Comparison of ENCODE assay signal across 26 mouse cellular contexts in the genomic region with DNA sequence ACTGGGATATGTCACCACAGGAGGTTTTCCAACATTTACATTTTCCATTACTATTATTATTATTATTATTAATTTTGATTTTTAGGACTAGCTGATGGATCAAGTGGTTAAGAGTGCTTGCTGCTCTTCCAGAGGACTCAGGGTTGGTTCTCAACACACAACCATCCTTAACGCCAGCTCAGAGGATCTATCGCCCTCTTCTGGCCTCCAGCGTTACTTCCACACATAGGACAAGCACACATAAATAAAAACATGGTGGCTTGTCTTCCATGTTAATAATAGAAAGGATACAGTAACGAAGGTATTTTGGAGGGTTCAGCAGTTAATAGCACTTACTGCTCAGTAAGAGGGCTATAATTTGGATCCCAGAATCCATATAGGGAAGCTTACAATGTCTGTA. TPM values are rescaled to one million over a fixed set of nuclear protein-coding genes. Genes with fewer than 3 reads are reported as not detected.
DNase-seq lines count a peak whose midpoint lies in the region; ATAC-seq and TF ChIP-seq lines count a peak whose summit lies in the region.
"Had no signal": no experiment of that assay in that cellular context is flagged by ENCODE, and none has a peak within 500 bp of the region (broad histone marks: within the 10 kb centered on the region; RNA-seq: fewer than 3 reads in every experiment).

No protein-coding gene starts in this region.

- ATAC-seq in intestine, postnatal 0 days: no peak
- ATAC-seq in intestine, embryonic 16.5 days: no peak
- no peak for ATAC-seq in midbrain, postnatal 0 days (ENCODE audit: low FRiP score)
- ATAC-seq in midbrain, embryonic 15.5 days (replicated peaks): no peak
- no peak for ATAC-seq in forebrain, embryonic 13.5 days
- ATAC-seq: forebrain, embryonic 15.5 days had no signal

- H3K27ac ChIP-seq in intestine, postnatal 0 days (ENCODE audit: low read depth, low read length): no peak overlapping the region
- H3K27ac ChIP-seq in intestine, embryonic 16.5 days (ENCODE audit: low read length): no peak overlapping the region
- no peak overlapping the region for H3K27ac ChIP-seq in midbrain, postnatal 0 days (ENCODE audit: low read depth, low read length)
- H3K27ac ChIP-seq in midbrain, embryonic 15.5 days: no peak overlapping the region
- no peak overlapping the region for H3K27ac ChIP-seq in forebrain, embryonic 13.5 days
- H3K27ac ChIP-seq: embryonic facial prominence, embryonic 15.5 days; forebrain, embryonic 10.5 days; forebrain, embryonic 15.5 days; heart, embryonic 15.5 days; hindbrain, embryonic 14.5 days had no signal

- 88% methylated on average over 4 of the region's 4 CpGs for WGBS in intestine, postnatal 0 days
- 88% methylated on average over 4 of the region's 4 CpGs for WGBS in intestine, embryonic 16.5 days
- WGBS in midbrain, postnatal 0 days: 85% methylated on average over 4 of the region's 4 CpGs
- WGBS in midbrain, embryonic 15.5 days: 84% methylated on average over 4 of the region's 4 CpGs
- WGBS in forebrain, embryonic 13.5 days: 79% methylated on average over 4 of the region's 4 CpGs

- DNase-seq in midbrain, postnatal 0 days (ENCODE audit: low spot score): no peak
- peak; percentile 67 for DNase-seq in R1 (ENCODE audit: low read depth, low spot score)
- DNase-seq in kidney, adult 8-10 months: no peak
- DNase-seq: adrenal gland, adult 8-10 months; adrenal gland, postnatal 36 days; cerebellum, adult 2 months; embryo, embryonic 11 days; gastrocnemius, postnatal 36 days; heart, adult 18-20 months; heart, postnatal 14 days had no signal

- H3K4me2 ChIP-seq in intestine, postnatal 0 days (replicated peaks; ENCODE audit: low read depth): no peak overlapping the region
- no peak overlapping the region for H3K4me2 ChIP-seq in intestine, embryonic 16.5 days (ENCODE audit: low read depth, low read length)
- H3K4me2 ChIP-seq in midbrain, postnatal 0 days (ENCODE audit: low read depth, low read length, poor library complexity, severe bottlenecking): no peak overlapping the region
- no peak overlapping the region for H3K4me2 ChIP-seq in midbrain, embryonic 15.5 days
- H3K4me2 ChIP-seq in forebrain, embryonic 13.5 days: no peak overlapping the region
- H3K4me2 ChIP-seq: embryonic facial prominence, embryonic 15.5 days; forebrain, embryonic 15.5 days; heart, embryonic 11.5 days; heart, embryonic 15.5 days had no signal

- H3K4me1 ChIP-seq in intestine, postnatal 0 days (replicated peaks; ENCODE audit: control insufficient read depth, insufficient read depth, low read length): no peaks in the 10 kb centered on the region; the same call in 1 of the 2 replicates
- peaks cover 9% of the 10 kb centered on the region; the same call in 1 of the 2 replicates for H3K4me1 ChIP-seq in intestine, embryonic 16.5 days (ENCODE audit: control insufficient read depth, insufficient read depth, low read length)
- no peaks in the 10 kb centered on the region for H3K4me1 ChIP-seq in midbrain, postnatal 0 days (ENCODE audit: insufficient read depth, low read length)
- peaks cover 4% of the 10 kb centered on the region; the same call in 1 of the 2 replicates for H3K4me1 ChIP-seq in midbrain, embryonic 15.5 days
- peaks cover 5% of the 10 kb centered on the region; the same call in 1 of the 2 replicates for H3K4me1 ChIP-seq in forebrain, embryonic 13.5 days
- H3K4me1 ChIP-seq: embryonic facial prominence, embryonic 15.5 days had no signal

- no peak overlapping the region for H3K9ac ChIP-seq in intestine, postnatal 0 days (ENCODE audit: low read depth, low read length)
- H3K9ac ChIP-seq in intestine, embryonic 16.5 days (ENCODE audit: low read depth, low read length): no peak overlapping the region
- no peak overlapping the region for H3K9ac ChIP-seq in midbrain, postnatal 0 days (replicated peaks; ENCODE audit: low read length, poor library complexity, severe bottlenecking)
- no peak overlapping the region for H3K9ac ChIP-seq in midbrain, embryonic 15.5 days
- H3K9ac ChIP-seq in forebrain, embryonic 13.5 days: no peak overlapping the region
- H3K9ac ChIP-seq: embryonic facial prominence, embryonic 15.5 days; forebrain, embryonic 15.5 days; heart, embryonic 15.5 days; hindbrain, embryonic 14.5 days had no signal

- H3K36me3 ChIP-seq in intestine, postnatal 0 days (ENCODE audit: control insufficient read depth, insufficient read depth): no peaks in the 10 kb centered on the region
- H3K36me3 ChIP-seq in intestine, embryonic 16.5 days (ENCODE audit: control insufficient read depth, insufficient read depth, low read length): no peaks in the 10 kb centered on the region
- no peaks in the 10 kb centered on the region for H3K36me3 ChIP-seq in midbrain, postnatal 0 days (ENCODE audit: insufficient read depth, low read length)
- H3K36me3 ChIP-seq in midbrain, embryonic 15.5 days (replicated peaks): no peaks in the 10 kb centered on the region
- H3K36me3 ChIP-seq in forebrain, embryonic 13.5 days (ENCODE audit: poor library complexity, severe bottlenecking): no peaks in the 10 kb centered on the region
- H3K36me3 ChIP-seq: embryonic facial prominence, embryonic 15.5 days; forebrain, embryonic 10.5 days; forebrain, embryonic 15.5 days; heart, embryonic 15.5 days had no signal

- peak; percentile 15; the same call in 1 of the 2 replicates for TF ChIP-seq CTCF in intestine, postnatal 0 days (IDR thresholded peaks at IDR 0.05; ENCODE audit: low read depth)
- peak; percentile 36; the same call in 1 of the 2 replicates for TF ChIP-seq CTCF in midbrain, postnatal 0 days (IDR thresholded peaks at IDR 0.05)

- no peaks in the 10 kb centered on the region for H3K27me3 ChIP-seq in intestine, postnatal 0 days (replicated peaks; ENCODE audit: control insufficient read depth, insufficient read depth, low read length)
- no peaks in the 10 kb centered on the region for H3K27me3 ChIP-seq in intestine, embryonic 16.5 days (replicated peaks; ENCODE audit: control insufficient read depth, insufficient read depth, low read length)
- H3K27me3 ChIP-seq in midbrain, postnatal 0 days (ENCODE audit: insufficient read depth, low read length): no peaks in the 10 kb centered on the region
- H3K27me3 ChIP-seq in midbrain, embryonic 15.5 days (replicated peaks): no peaks in the 10 kb centered on the region
- H3K27me3 ChIP-seq in forebrain, embryonic 13.5 days: no peaks in the 10 kb centered on the region
- H3K27me3 ChIP-seq: CH12.LX; embryonic facial prominence, embryonic 15.5 days; forebrain, embryonic 15.5 days; heart, embryonic 15.5 days had no signal

- no peak overlapping the region for H3K4me3 ChIP-seq in intestine, postnatal 0 days (ENCODE audit: low read depth, low read length)
- H3K4me3 ChIP-seq in intestine, embryonic 16.5 days (ENCODE audit: low read length): no peak overlapping the region
- no peak overlapping the region for H3K4me3 ChIP-seq in midbrain, postnatal 0 days (ENCODE audit: low read depth, low read length)
- no peak overlapping the region for H3K4me3 ChIP-seq in midbrain, embryonic 15.5 days
- H3K4me3 ChIP-seq in forebrain, embryonic 13.5 days: no peak overlapping the region
- H3K4me3 ChIP-seq: embryonic facial prominence, embryonic 15.5 days; erythroblast, embryonic 14.5 days; forebrain, embryonic 10.5 days; forebrain, embryonic 15.5 days; heart, embryonic 15.5 days had no signal

- no peaks in the 10 kb centered on the region for H3K9me3 ChIP-seq in intestine, postnatal 0 days (ENCODE audit: control insufficient read depth)
- no peaks in the 10 kb centered on the region for H3K9me3 ChIP-seq in intestine, embryonic 16.5 days (ENCODE audit: control insufficient read depth, low read length)
- no peaks in the 10 kb centered on the region for H3K9me3 ChIP-seq in midbrain, postnatal 0 days (ENCODE audit: low read length)
- H3K9me3 ChIP-seq in midbrain, embryonic 15.5 days: no peaks in the 10 kb centered on the region
- H3K9me3 ChIP-seq in forebrain, embryonic 13.5 days (replicated peaks): no peaks in the 10 kb centered on the region
- H3K9me3 ChIP-seq: embryonic facial prominence, embryonic 15.5 days; forebrain, embryonic 10.5 days; forebrain, embryonic 15.5 days; heart, embryonic 15.5 days had no signal

RNA-seq across cellular contexts. Expression of gene Gjb5, which starts 16.7 kb away (rescaled TPM):
- 1.3 and 1.6 TPM in 2 replicates for polyA plus RNA-seq in intestine, postnatal 0 days (2015; fragmentation: Nextera tagmentation; extraction: Ambion mirVana)
- 0.73 and 0.88 TPM in 2 replicates for polyA plus RNA-seq in intestine, embryonic 16.5 days (2015; fragmentation: Nextera tagmentation; extraction: Ambion mirVana)
- 0.33 and 0.49 TPM in 2 replicates for total RNA-seq in midbrain, postnatal 0 days (2014; rRNA removed)
- polyA plus RNA-seq in midbrain, postnatal 0 days (2015; fragmentation: Nextera tagmentation; extraction: Ambion mirVana): 0.18 and 0.35 TPM in 2 replicates
- polyA plus RNA-seq in midbrain, embryonic 15.5 days (2015; fragmentation: Nextera tagmentation; extraction: Ambion mirVana): 0.10 and 0.13 TPM in 2 replicates
- 0.10 TPM in 1 of 2 replicates, not detected in the other for polyA plus RNA-seq in forebrain, embryonic 13.5 days (2015; fragmentation: Nextera tagmentation; extraction: Ambion mirVana)
- total RNA-seq: common myeloid progenitor, adult 5-6 weeks; gastrocnemius, adult 8-10 months; hematopoietic stem cell, adult 5-6 weeks; MEL had no signal
- polyA plus RNA-seq: erythroblast, embryonic 14.5 days; forebrain, embryonic 15.5 days had no signal

RNA-seq across cellular contexts. Expression of gene Gjb4, which starts 20.8 kb away (rescaled TPM):
- 0.13 and 0.26 TPM in 2 replicates for polyA plus RNA-seq in intestine, postnatal 0 days (2015; fragmentation: Nextera tagmentation; extraction: Ambion mirVana)
- 0.09 TPM in 1 of 2 replicates, not detected in the other for polyA plus RNA-seq in intestine, embryonic 16.5 days (2015; fragmentation: Nextera tagmentation; extraction: Ambion mirVana)
- not detected in 2 replicates for total RNA-seq in midbrain, postnatal 0 days (2014; rRNA removed)
- not detected in 2 replicates for polyA plus RNA-seq in midbrain, postnatal 0 days (2015; fragmentation: Nextera tagmentation; extraction: Ambion mirVana)
- 0.11 and 0.15 TPM in 2 replicates for polyA plus RNA-seq in midbrain, embryonic 15.5 days (2015; fragmentation: Nextera tagmentation; extraction: Ambion mirVana)
- polyA plus RNA-seq in forebrain, embryonic 13.5 days (2015; fragmentation: Nextera tagmentation; extraction: Ambion mirVana): not detected in 2 replicates
- total RNA-seq: adrenal gland, adult 8-10 months; adrenal gland, postnatal 36 days; CH12.LX; common myeloid progenitor, adult 5-6 weeks; gastrocnemius, adult 8-10 months; gastrocnemius, postnatal 36 days; heart, adult 18-20 months; heart, postnatal 14 days; hematopoietic stem cell, adult 5-6 weeks; MEL had no signal
- polyA plus RNA-seq: erythroblast, embryonic 14.5 days; forebrain, embryonic 10.5 days; forebrain, embryonic 15.5 days; heart, embryonic 11.5 days; heart, embryonic 15.5 days had no signal

RNA-seq across cellular contexts. Expression of gene Gjb3, which starts 44.0 kb away (rescaled TPM):
- polyA plus RNA-seq in intestine, postnatal 0 days (2015; fragmentation: Nextera tagmentation; extraction: Ambion mirVana): 0.68 and 1.3 TPM in 2 replicates
- 3.9 and 5.6 TPM in 2 replicates for polyA plus RNA-seq in intestine, embryonic 16.5 days (2015; fragmentation: Nextera tagmentation; extraction: Ambion mirVana)
- 1.0 and 1.8 TPM in 2 replicates for total RNA-seq in midbrain, postnatal 0 days (2014; rRNA removed)
- polyA plus RNA-seq in midbrain, postnatal 0 days (2015; fragmentation: Nextera tagmentation; extraction: Ambion mirVana): 0.83 and 0.85 TPM in 2 replicates
- polyA plus RNA-seq in midbrain, embryonic 15.5 days (2015; fragmentation: Nextera tagmentation; extraction: Ambion mirVana): 0.17 TPM in 1 of 2 replicates, not detected in the other
- polyA plus RNA-seq in forebrain, embryonic 13.5 days (2015; fragmentation: Nextera tagmentation; extraction: Ambion mirVana): 0.10 TPM in 1 of 2 replicates, not detected in the other
- total RNA-seq: adrenal gland, adult 8-10 months; adrenal gland, postnatal 36 days; CH12.LX; gastrocnemius, adult 8-10 months; gastrocnemius, postnatal 36 days; MEL had no signal
- polyA plus RNA-seq: erythroblast, embryonic 14.5 days; forebrain, embryonic 15.5 days; hindbrain, embryonic 14.5 days had no signal
